Mouse (Mus musculus) natural killer cell, adult 2 months (primary cell): ENCODE results near the gene Gbp9.
A peak's percentile ranks its signal among the peaks of the same experiment; 100 is the strongest.

ENCODE experiments used
- DNase-seq, 2 experiments: peaks; one replicate each; pipeline ENCODE4 v3.0.0; 2022; ENCODE audit warnings: low spot score in 2 of 2

Gbp9 gene

DNA sequence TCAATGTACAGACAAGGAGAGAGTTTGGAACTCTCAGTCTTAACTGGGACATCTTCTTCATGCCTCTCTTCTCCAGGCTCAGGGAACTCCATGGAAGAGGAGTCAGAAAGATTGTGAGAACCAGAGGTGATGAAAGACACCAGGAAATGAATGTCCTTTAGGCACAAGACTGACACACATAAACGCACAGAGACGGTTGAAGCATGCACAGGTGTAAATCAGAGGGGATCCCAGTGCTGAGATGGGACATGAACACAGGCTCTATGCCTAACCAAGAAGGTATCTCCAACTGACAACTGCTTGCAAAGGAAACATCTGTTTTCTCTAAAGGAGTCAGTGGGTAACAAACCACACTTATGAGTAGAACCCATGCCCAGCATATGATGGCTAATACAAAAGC, 79.1 kb downstream of the Gbp9 start:
- DNase-seq = no peak

DNA sequence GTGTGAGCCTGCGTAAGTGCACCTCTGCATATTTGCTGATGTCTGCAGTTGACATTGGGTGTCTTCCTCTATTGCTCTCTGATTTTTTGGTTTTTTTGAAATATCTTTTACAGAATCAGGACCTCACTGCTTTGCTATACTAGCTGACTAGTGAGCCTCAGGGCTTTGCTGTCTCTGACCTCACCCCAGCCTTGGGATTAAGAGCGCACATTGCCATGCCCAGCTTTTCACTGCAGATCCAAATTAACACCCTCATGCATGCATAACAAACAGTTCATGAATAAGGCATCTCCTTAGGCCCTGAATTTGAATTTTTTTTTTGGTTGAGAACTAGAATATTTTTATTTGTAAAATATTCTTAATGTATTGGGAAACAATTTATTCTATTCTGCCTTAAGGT, 84.1 kb downstream of the Gbp9 start:
- no peak for DNase-seq

DNA sequence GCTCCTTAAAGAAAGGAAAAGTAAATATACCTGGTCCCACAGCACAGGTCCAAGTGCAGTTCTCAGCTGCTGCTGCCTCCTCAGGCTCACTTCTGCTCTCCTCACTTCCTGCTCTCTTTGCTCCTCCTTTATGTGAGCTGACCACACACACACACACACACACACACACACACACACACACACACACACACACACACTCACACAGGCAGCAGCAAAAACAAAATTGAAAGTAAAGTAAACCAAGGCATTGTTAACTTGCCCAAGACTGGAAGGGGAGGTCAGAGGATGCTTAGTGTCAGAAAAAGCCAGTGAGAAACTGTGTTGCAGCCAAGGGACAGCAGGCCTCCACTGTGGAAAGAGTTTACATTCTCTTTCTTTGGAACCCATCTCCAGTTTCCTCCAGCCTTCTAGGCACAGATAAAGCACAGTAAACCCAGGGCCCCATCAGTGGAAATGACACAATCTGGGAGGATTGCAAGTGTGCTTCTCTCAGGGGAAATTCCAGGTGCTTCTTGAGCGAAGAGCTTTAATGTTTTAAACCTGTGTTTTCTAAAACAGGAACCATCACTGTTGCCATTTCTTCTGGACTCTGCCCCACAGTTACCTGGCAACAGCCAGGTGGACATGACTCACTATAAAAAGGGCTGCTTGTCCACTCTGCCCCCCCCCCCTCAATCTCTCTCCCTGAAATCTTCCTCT, 85.7 kb downstream of the Gbp9 start:
- DNase-seq = peak; percentile 65 to 71

DNA sequence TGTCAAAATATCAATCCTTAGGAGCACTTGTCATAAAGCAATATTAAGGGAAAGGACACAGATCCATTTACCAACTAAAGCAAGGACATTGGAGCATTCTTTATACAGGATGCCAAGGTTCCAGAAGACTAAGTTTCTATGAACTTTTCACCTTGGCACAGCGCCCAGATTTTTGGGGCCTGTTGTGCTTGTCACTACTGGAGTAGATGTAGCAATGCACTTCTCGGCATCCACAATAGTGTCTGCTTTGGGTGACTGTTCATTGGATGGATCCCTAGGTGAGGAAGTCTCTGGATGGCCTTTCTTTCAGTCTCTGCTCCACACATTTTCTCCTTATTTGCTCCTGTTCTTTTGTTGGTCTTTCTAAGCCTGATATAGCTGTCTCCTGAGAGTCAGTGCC, 107.0 kb downstream of the Gbp9 start:
- no peak for DNase-seq
